Mouse (Mus musculus) layer of hippocampus, adult 2 months (tissue): Measurements from ENCODE around the gene Sept1. TPM values are rescaled to one million over a fixed set of nuclear protein-coding genes. Genes with fewer than 3 reads are reported as not detected.
"Not testable (repeated sequence)": the region's sequence is repeated elsewhere in the genome, so short reads cannot be mapped to it uniquely, and the experiment has no call there.

Experiments used
- DNase-seq, 2 experiments: peaks; one replicate each; pipeline ENCODE4 v3.0.0; 2022; ENCODE audit warnings: low spot score in 2 of 2
- H3K27ac ChIP-seq: fragments of 200-600 bp; 2 replicates; pipeline ENCODE4 v1.8.1; 2022
- H3K4me3 ChIP-seq: fragments of 200-600 bp; 2 replicates; pipeline ENCODE4 v1.8.1; 2022; ENCODE audit warnings: mild to moderate bottlenecking
- CTCF ChIP-seq: fragments of 200-600 bp; conservative IDR thresholded peaks from 2 replicates; pipeline ENCODE4 v1.8.1; 2022; ENCODE audit warnings: antibody characterized with exemption, mild to moderate bottlenecking, moderate library complexity
- total RNA-seq, 2 experiments: library from RNA; stranded (reverse); gene quantifications; 2 replicates each; pipeline ENCODE4 v1.2.3; 2021

The Sept1 gene
- total RNA-seq, 2 experiments from 2014 or later: 5.0 to 6.3 TPM

DNA sequence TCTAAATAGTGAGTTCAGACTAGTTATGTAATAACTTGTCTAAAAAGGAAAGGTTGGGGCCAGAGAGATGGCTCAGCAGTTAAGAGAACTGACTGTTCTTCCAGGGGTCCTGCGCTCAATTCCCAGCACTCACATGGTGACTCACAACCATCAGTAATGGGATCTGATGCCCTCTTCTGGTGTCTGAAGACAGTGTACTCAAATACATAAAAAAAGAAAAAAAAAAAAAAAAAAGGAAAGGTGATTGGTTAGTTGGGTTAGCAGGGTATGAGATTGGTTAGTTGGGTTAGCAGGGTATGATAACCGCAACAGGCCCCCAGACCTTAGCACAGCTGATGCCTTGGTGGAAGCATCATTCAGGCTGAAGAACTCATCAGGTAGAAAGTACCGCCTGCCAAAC is 30.6 kb upstream of the Sept1 start:
- H3K27ac ChIP-seq: no peak overlapping the region
- DNase-seq: no peak
- H3K4me3 ChIP-seq: no peak overlapping the region
- TF ChIP-seq CTCF: no peak

DNA sequence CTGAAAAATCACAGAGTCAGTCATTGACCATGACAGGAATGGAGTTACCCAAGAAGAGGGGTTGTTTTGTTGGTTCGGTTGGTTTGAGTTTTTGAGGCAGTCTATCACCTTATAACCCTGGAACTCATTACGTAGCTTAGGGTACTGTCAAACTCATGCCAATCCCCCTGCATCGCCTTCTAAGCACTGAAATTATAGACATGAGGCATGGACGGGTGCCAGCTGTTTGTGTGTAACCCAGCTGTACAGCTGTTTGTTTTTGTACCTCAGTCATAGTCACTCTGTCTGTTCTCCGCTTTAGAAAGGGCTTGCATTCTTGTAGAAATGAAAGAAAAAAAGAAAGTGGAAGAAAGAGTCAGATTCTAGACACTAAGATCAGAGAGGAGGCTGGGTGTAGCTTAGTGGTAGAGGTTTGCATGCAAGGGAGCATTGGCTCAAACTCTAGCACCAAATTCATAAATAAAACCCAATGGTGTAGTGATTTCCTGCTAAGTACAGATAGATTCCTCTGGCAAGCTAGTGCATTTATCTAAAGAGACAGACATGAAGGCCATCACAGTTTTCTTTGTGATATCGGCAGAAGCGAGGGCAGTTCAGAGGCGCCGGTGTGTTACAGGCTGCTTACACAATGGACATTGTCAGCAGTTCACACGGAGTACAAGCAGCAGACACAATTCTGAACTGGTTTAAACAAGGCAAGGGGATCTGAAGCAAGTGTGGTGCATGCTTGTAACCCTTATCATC is 29.5 kb upstream of the Sept1 start:
- TF ChIP-seq CTCF: no peak
- no peak for DNase-seq
- no peak overlapping the region for H3K4me3 ChIP-seq
- no peak overlapping the region for H3K27ac ChIP-seq

DNA sequence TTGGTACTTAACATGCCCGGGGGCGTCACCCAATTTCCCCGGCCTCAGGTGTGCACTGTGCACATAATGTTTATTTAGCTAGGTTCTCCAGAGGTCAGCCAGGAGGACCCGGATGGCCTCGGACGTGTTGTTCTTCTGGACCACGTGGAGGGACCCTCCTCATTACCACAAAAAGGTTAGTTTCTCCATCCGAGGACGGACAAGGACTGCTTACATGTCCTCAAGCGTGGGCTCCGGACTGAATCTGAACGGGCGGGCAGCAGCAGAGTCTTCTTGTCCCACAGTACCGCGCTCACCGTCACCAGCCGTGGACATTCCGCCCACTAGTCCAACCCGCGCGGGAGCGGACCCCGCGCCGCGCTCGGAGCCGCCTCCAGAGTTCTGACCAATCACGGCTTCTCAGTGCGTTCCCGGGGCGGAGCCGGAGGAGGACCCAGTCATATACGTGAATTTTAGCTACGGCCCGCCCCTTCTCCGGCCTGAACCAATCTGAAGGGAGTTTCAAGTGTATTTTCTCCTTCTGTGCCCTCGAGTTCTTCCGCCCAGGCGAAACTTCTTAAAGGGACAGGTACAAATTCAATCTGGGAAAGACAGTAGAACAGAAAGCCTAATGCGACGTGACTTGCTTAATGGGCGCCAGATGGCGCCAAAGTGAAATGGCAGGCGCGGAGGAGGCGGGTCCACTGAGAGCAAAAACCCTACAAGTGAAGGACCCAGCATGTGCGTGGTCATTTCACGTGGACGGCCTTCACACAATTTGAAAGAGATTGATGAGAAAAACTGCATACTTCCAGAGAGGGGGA is 27.6 kb upstream of the Sept1 start, which contains the start of gene Dctpp1:
Dctpp1 (minus strand) TSS at position 401 of the 803 bp plus-strand sequence.
- Histone ChIP-seq H3K4me3 (peak within 1 kb of the TSS; percentile 66), H3K27ac (peak within 1 kb of the TSS; percentile 73)
- peak; percentile 89 for TF ChIP-seq CTCF
- peak; percentile 95 to 99 for DNase-seq

DNA sequence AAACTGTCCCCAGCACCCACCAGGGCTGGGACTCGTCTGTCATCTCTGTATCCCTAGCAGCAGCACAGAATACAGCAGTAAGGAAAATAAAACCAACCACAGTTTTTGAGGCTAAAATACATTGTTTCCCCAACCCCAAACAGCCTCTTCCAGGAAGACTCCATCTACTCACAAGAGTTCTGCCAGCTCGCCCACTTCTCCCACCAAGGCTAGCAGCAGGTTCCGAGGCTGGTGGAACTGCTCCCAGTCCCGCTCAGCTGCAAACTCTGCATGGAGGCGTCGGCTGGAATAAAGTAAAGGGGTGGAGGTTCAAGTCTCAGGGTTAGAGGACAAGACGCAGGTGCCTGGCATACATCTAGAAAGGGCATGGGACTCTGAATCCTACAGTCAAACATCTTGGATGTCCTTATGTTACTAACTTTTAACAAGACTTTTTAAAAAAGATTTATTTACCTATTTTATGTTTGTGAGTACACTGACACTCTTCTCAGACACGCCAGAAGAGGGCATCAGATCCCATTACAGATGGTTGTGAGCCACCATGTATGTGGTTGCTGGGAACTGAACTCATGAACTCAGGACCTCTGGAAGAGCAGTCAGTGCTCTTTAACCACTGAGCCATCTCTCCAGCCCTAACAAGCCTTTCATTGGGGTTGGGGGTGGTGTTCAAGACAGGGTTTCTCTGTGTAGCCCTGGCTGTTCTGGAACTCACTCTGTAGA is 26.4 kb upstream of the Sept1 start:
- no peak for DNase-seq
- H3K4me3 ChIP-seq: no peak overlapping the region; the same call in 1 of the 2 replicates
- TF ChIP-seq CTCF: peak; percentile 38
- H3K27ac ChIP-seq: no peak overlapping the region; the same call in 1 of the 2 replicates

DNA sequence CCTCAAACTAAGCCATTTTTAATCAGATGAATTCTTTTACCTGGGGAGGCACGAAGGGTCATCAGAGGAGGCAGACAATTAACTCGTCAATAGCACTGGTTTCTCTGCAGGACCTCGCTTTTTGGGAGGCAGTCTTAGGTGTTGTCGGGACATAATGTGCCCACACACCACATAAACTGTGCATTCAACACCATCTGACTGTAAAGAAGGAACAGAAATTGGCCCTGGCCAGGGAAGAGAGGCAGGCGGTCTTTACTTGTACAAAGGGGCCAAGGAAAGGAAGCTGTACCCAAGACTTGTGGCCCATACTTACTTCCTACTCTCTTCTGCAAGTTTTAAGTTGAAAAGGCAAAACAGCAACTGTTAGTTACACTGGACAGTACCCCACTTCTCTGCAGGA is 23.6 kb upstream of the Sept1 start:
- Histone ChIP-seq H3K27ac (no peak overlapping the region; the same call in 1 of the 2 replicates), H3K4me3 (no peak overlapping the region)
- no peak for DNase-seq
- TF ChIP-seq CTCF: no peak

DNA sequence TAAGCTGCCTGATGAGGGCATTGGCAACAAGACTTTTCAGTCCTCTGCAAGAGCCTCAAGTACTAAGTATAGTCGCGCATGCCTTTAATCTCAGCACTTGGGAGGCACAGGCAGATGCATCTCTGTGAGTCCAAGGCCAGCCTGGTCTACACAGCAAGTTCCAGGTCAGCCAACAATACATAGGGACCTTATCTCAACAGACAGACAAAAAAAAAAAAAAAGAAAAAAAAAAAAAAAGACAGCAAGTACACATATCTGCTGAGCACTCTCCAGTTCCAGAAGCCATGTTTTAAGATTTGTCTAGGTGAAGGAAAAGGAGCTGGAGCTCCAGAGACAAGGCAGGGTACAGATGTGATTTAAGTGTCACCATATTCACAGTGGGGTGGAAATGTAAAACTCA is 23.0 kb upstream of the Sept1 start:
- H3K4me3 ChIP-seq: no peak overlapping the region
- no peak for DNase-seq
- no peak for TF ChIP-seq CTCF
- H3K27ac ChIP-seq: no peak overlapping the region; the same call in 1 of the 2 replicates

DNA sequence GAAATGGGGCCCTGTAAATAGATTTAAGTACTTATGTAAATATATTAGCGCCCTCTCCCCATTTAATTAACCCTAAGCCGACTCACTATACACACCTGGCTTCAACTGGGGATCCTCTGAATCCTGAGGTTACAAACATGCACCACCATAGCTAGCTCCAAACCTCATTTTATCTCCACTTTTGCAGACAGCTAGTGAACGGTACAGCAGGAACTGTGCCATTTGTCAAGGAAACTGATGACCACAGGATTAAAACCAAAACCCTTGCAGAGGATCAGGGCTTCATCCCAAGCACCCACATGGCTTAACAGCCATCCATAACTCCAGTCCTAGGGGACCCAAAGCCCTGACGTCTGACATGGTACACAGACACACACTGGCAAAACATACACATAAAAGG is 22.1 kb upstream of the Sept1 start:
- peak overlapping the region; percentile 99; the same call in 1 of the 2 replicates for H3K27ac ChIP-seq
- peak overlapping the region; percentile 54; the same call in 1 of the 2 replicates for H3K4me3 ChIP-seq
- DNase-seq: no peak
- TF ChIP-seq CTCF: no peak

DNA sequence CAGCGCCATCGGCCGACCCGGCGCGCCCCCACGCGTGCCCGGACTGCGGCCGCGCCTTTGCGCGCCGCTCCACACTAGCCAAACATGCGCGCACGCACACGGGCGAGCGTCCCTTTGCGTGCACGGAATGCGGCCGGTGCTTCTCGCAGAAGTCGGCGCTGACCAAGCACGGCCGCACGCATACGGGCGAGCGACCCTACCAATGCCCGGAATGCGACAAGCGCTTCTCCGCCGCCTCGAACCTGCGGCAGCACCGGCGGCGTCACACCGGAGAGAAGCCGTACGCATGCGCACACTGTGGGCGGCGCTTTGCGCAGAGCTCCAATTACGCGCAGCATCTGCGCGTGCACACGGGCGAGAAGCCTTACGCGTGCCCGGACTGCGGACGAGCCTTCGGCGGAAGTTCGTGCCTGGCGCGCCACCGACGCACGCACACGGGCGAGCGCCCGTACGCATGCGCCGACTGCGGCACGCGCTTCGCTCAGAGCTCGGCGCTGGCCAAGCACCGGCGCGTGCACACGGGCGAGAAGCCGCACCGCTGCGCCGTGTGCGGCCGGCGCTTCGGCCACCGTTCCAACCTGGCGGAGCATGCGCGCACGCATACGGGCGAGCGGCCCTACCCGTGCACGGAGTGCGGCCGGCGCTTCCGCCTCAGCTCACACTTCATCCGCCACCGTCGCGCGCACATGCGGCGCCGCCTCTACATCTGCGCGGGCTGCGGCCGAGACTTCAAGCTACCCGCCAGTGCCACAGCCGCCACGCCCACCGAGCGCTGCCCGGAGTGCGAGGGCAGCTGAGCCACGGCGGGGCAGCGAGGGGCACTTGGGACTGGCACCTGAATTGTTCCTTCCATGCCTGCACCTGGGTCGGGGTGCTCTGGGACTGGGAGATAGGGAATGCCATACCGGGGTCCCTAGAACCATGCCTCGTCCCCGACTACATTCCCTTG is 21.2 kb upstream of the Sept1 start:
- peak; percentile 94 to 95 for DNase-seq
- TF ChIP-seq CTCF: no peak
- peak overlapping the region; percentile 99 for H3K27ac ChIP-seq
- H3K4me3 ChIP-seq: peak overlapping the region; percentile 54

DNA sequence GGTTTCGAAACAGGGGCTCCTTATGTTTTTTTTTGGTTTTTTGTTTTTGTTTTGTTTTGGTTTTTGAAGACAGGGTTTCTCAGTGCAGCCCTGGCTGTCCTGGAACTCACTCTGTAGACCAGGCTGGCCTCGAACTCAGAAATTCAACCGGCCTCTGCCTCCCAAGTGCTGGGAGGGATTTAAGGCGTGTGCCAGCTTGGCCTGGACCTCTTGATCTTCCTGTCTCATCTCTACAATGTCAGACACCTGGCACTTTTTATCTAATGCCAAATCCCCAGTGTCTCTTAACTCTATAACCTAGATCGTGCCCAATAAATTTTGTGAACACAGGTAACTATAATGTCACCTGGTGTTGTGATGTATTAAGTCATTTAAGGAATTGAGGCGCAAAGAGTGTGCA is 20.4 kb upstream of the Sept1 start:
- no peak for TF ChIP-seq CTCF
- Histone ChIP-seq H3K4me3 (peak overlapping the region; percentile 54), H3K27ac (peak overlapping the region; percentile 99)
- no peak for DNase-seq

DNA sequence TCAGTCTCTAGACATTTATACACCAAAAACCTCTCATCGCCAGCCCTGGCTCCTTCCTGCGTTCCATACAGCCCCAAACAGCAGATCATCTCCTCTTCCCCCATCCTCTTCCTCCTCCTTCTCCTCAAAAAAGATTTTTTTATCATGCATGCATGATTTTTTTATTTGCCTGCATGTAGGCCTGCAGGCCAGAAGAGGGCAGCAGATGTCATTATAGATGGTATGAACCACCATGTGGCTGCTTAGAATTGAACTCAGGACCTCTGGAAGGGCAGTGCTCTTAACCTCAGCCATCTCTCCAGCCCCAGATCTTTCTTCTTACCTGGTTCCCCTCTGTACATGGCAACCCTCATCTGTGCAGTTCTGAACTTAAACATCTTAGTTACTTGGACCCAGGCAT is 19.5 kb upstream of the Sept1 start:
- TF ChIP-seq CTCF: peak; percentile 78
- Histone ChIP-seq H3K4me3 (no peak overlapping the region), H3K27ac (peak overlapping the region; percentile 99; the same call in 1 of the 2 replicates)
- no peak for DNase-seq

DNA sequence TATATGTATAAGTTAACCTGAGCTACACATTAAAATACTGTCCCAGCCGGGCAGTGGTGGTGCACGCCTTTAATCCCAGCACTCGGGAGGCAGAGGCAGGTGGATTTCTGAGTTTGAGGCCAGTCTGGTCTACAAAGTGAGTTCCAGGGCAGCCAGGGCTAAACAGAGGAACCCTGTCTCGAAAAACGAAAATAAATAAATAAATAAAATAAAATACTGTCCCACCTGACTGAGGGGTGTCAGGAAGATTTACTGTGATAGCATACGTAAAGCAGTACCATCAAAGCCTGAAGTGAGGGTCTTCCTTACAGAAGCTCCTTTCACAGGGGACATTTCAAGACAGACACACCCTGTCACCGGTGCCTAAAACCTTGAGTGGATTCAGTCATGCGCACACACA is 17.6 kb upstream of the Sept1 start:
- H3K27ac ChIP-seq: 0 out of 2 replicates have a peak overlapping the region, but pooled peaks have one; percentile 61
- not testable (repeated sequence) for DNase-seq, H3K4me3 ChIP-seq
